Mouse (Mus musculus) gastrocnemius, postnatal 4 days (tissue): ENCODE data around the gene Rad52. TPM values are rescaled to one million over a fixed set of nuclear protein-coding genes. Genes with fewer than 3 reads are reported as not detected.

ENCODE experiments used
- total RNA-seq, 2 experiments: library from RNA; stranded (reverse); gene quantifications; 2 replicates each; pipeline ENCODE4 v1.2.3; 2021

Gene Rad52
- total RNA-seq, 2 experiments from 2014 or later: 16.1 to 23.5 TPM

Other genes with a start within 250 kb of the Rad52 start
- 10 to 100 TPM; 29.6 to 32.6 TPM for gene Erc1, start 54.5 kb upstream of the Rad52 start, total RNA-seq
- gene Wnk1, start 136.0 kb downstream of the Rad52 start, total RNA-seq: 100 to 1,000 TPM; 266 to 271 TPM
- gene Ninj2, start 190.7 kb downstream of the Rad52 start, total RNA-seq: not detected